Mouse (Mus musculus) G1E (cell line): ENCODE results near the gene Mesp2.

Source experiments
- CTCF ChIP-seq: IDR thresholded peaks from 2 replicates; pipeline ENCODE4 v1.5.1; 2012; ENCODE audit warnings: low read depth, low read length, inconsistent platforms, mixed read lengths
- GATA1 ChIP-seq: IDR thresholded peaks from 2 replicates; pipeline ENCODE4 v1.6.1; 2012; ENCODE audit warnings: borderline replicate concordance, low read length, inconsistent platforms, mixed read lengths
- GATA2 ChIP-seq: IDR thresholded peaks from 2 replicates; pipeline ENCODE4 v1.6.1; 2012; ENCODE audit warnings: low read depth, low read length, inconsistent platforms, borderline replicate concordance

DNA sequence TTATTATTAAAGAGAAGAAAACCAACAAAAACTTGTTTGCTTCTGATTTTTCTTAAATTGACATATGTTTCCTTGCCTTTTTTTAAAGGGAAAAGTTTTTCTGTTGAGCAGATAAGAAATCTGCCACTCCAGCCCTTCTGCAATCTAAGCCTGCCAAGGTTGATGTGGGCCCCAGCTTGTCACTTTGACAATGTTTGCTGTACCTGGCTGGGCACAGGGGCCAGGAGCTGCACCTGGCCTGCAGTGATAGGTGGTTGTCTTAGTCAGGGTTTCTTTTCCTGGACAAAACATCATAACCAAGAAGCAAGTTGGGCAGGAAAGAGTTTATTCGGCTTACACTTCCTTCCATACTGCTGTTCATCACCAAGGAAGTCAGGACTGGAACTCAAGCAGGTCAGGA, 2.9 kb downstream of the Mesp2 start:
- TF ChIP-seq CTCF (no peak), GATA1 (no peak), GATA2 (no peak)
